9 mouse cellular contexts compared by ENCODE assay signal in the genomic region with DNA sequence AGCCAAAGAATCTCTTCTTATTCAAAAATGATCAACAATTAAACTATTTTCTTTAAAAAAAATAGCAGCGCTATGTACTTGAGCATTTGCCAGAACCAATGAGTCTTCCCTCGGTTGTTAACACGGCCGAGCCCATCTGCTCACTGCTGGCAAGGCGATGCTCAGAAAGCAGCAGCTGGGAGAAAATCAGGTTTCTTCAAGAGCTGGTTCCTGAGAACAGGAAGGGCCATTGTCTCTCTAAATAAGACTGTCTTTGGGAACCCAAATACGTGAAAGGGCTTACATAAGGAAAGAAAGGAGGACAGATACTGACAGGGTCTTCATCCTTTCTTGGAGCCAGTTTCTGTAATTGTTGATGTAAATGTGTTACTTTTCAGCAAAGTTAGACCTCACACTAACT.
DNase-seq lines count a peak whose midpoint lies in the region; ATAC-seq and TF ChIP-seq lines count a peak whose summit lies in the region.
"Had no signal": no experiment of that assay in that cellular context is flagged by ENCODE, and none has a peak within 500 bp of the region (broad histone marks: within the 10 kb centered on the region; RNA-seq: fewer than 3 reads in every experiment).

No protein-coding gene starts in this region.

- no peaks in the 10 kb centered on the region for H3K9me3 ChIP-seq in hindbrain, embryonic 12.5 days (replicated peaks)
- H3K9me3 ChIP-seq in midbrain, embryonic 15.5 days: no peaks in the 10 kb centered on the region
- no peaks in the 10 kb centered on the region for H3K9me3 ChIP-seq in liver, postnatal 0 days (ENCODE audit: low read length)
- H3K9me3 ChIP-seq: liver, embryonic 13.5 days had no signal

- no peak for DNase-seq in frontal cortex, postnatal 25 days (ENCODE audit: low spot score in 2 of 2)
- DNase-seq in brain, adult 2 months (ENCODE audit: low read depth, low spot score): peak; percentile 88
- no peak for DNase-seq in T-cell, adult 2 months (ENCODE audit: low spot score)
- no peak for DNase-seq in liver, postnatal 0 days
- DNase-seq: liver, embryonic 13.5 days had no signal

- no peak overlapping the region; the same call in 1 of the 2 replicates for H3K9ac ChIP-seq in hindbrain, embryonic 12.5 days
- H3K9ac ChIP-seq in midbrain, embryonic 15.5 days: no peak overlapping the region
- no peak overlapping the region for H3K9ac ChIP-seq in liver, postnatal 0 days (replicated peaks)
- H3K9ac ChIP-seq: liver, embryonic 13.5 days had no signal

- peaks cover 47% of the 10 kb centered on the region for H3K4me1 ChIP-seq in hindbrain, embryonic 12.5 days
- peaks cover 41% of the 10 kb centered on the region for H3K4me1 ChIP-seq in midbrain, embryonic 15.5 days
- no peaks in the 10 kb centered on the region for H3K4me1 ChIP-seq in liver, postnatal 0 days (ENCODE audit: insufficient read depth)
- H3K4me1 ChIP-seq: liver, embryonic 13.5 days had no signal

- peak; percentile 73 for ATAC-seq in frontal cortex, adult (ENCODE audit: low TSS enrichment)
- ATAC-seq in hindbrain, embryonic 12.5 days (ENCODE audit: low FRiP score): peak; percentile 66
- no peak for ATAC-seq in midbrain, embryonic 15.5 days (replicated peaks)
- no peak for ATAC-seq in inflammation-experienced regulatory T-cells, adult 6 months
- ATAC-seq in liver, postnatal 0 days: no peak

- no peaks in the 10 kb centered on the region for H3K27me3 ChIP-seq in hindbrain, embryonic 12.5 days
- H3K27me3 ChIP-seq in midbrain, embryonic 15.5 days (replicated peaks): no peaks in the 10 kb centered on the region
- no peaks in the 10 kb centered on the region for H3K27me3 ChIP-seq in liver, postnatal 0 days (ENCODE audit: insufficient read depth, low read length)
- H3K27me3 ChIP-seq: liver, embryonic 13.5 days had no signal

- TF ChIP-seq CTCF in liver, postnatal 0 days (IDR thresholded peaks at IDR 0.05; ENCODE audit: low read depth): no peak

- no peaks in the 10 kb centered on the region for H3K36me3 ChIP-seq in hindbrain, embryonic 12.5 days
- H3K36me3 ChIP-seq in midbrain, embryonic 15.5 days (replicated peaks): no peaks in the 10 kb centered on the region
- H3K36me3 ChIP-seq in liver, postnatal 0 days (replicated peaks; ENCODE audit: insufficient read depth, low read length): no peaks in the 10 kb centered on the region
- H3K36me3 ChIP-seq: liver, embryonic 13.5 days had no signal

- H3K27ac ChIP-seq in hindbrain, embryonic 12.5 days: peak overlapping the region; percentile 76
- H3K27ac ChIP-seq in midbrain, embryonic 15.5 days: peak overlapping the region; percentile 46
- H3K27ac ChIP-seq in liver, postnatal 0 days (ENCODE audit: low read depth): no peak overlapping the region
- H3K27ac ChIP-seq: liver, embryonic 13.5 days had no signal

- TF ChIP-seq EP300 in liver, postnatal 0 days (IDR thresholded peaks at IDR 0.05; ENCODE audit: low read depth): no peak

- WGBS in hindbrain, embryonic 12.5 days: 15% methylated on average over 6 of the region's 6 CpGs
- 8% methylated on average over 6 of the region's 6 CpGs for WGBS in midbrain, embryonic 15.5 days
- 64% methylated on average over 6 of the region's 6 CpGs for WGBS in liver, postnatal 0 days (ENCODE audit: insufficient replicate concordance)

- no peak overlapping the region for H3K4me2 ChIP-seq in hindbrain, embryonic 12.5 days (replicated peaks)
- H3K4me2 ChIP-seq in midbrain, embryonic 15.5 days: no peak overlapping the region
- no peak overlapping the region for H3K4me2 ChIP-seq in liver, postnatal 0 days (ENCODE audit: low read depth, low read length)
- H3K4me2 ChIP-seq: liver, embryonic 13.5 days had no signal

- no peak overlapping the region for H3K4me3 ChIP-seq in hindbrain, embryonic 12.5 days
- H3K4me3 ChIP-seq in midbrain, embryonic 15.5 days: no peak overlapping the region
- H3K4me3 ChIP-seq in liver, postnatal 0 days (ENCODE audit: low read depth, low read length): no peak overlapping the region
- H3K4me3 ChIP-seq: liver, embryonic 13.5 days had no signal

Comparison
In these comparisons a context has a peak if more than half of its experiments do, and no peak if none do; other contexts are left out.
1. ATAC-seq: peak in frontal cortex, adult (single experiment) and hindbrain, embryonic 12.5 days (single experiment); none in midbrain, embryonic 15.5 days (single experiment), inflammation-experienced regulatory T-cells, adult 6 months (single experiment) and liver, postnatal 0 days (single experiment).